Mouse (Mus musculus) midbrain, embryonic 14.5 days (tissue): ENCODE measurements at regions not wholly inside any gene's neighbourhood (a gene's known extent, or its start where the extent isn't known, plus 50 kb on each side); places are given as distances from the start of the nearest gene placed in this dataset.
A peak's percentile ranks its signal among the peaks of the same experiment; 100 is the strongest.

Source experiments
- ATAC-seq: fragments of 200-750 bp; cut with Nextera tagmentation; 2 replicates; pipeline ENCODE4 v1.8.0; 2017; ENCODE audit warnings: moderate number of reproducible peaks, moderate library complexity; ENCODE audit not compliant: low FRiP score, low TSS enrichment
- DNase-seq: peaks from one replicate; pipeline ENCODE4 v3.0.0-alpha.2; 2015
- H3K27ac ChIP-seq: fragments of 300-500 bp; sonication (generic); replicated peaks from 2 replicates; pipeline ENCODE4 v1.5.1; 2014; ENCODE audit warnings: mild to moderate bottlenecking, low read depth, low read length, moderate library complexity
- H3K27me3 ChIP-seq: fragments of 300-500 bp; sonication (generic); 2 replicates; pipeline ENCODE4 v1.6.1; 2014; ENCODE audit warnings: low read length, control low read depth, mixed read lengths; ENCODE audit not compliant: control insufficient read depth, insufficient read depth
- H3K36me3 ChIP-seq: fragments of 300-500 bp; sonication (generic); 2 replicates; pipeline ENCODE4 v1.6.1; 2014; ENCODE audit warnings: low read length, control low read depth; ENCODE audit not compliant: control insufficient read depth, insufficient read depth
- H3K4me1 ChIP-seq: fragments of 300-500 bp; sonication (generic); 2 replicates; pipeline ENCODE4 v1.6.1; 2014; ENCODE audit warnings: mild to moderate bottlenecking, antibody characterized with exemption, low read length, control low read depth; ENCODE audit not compliant: control insufficient read depth, insufficient read depth
- H3K4me2 ChIP-seq: fragments of 300-500 bp; sonication (generic); 2 replicates; pipeline ENCODE4 v1.6.1; 2014; ENCODE audit warnings: mild to moderate bottlenecking, low read length, moderate library complexity
- H3K4me3 ChIP-seq: fragments of 300-500 bp; sonication (generic); replicated peaks from 2 replicates; pipeline ENCODE4 v1.5.1; 2014; ENCODE audit warnings: low read depth, low read length
- H3K9ac ChIP-seq: fragments of 300-500 bp; sonication (generic); replicated peaks from 2 replicates; pipeline ENCODE4 v1.6.1; 2014; ENCODE audit warnings: mild to moderate bottlenecking, low read length, moderate library complexity
- H3K9me3 ChIP-seq: fragments of 300-500 bp; sonication (generic); 2 replicates; pipeline ENCODE4 v1.6.1; 2016; ENCODE audit warnings: low read length, control low read depth, mixed read lengths; ENCODE audit not compliant: control insufficient read depth
- WGBS: fragments of 180-500 bp; shearing (Covaris S2); extraction: QIAGEN DNeasy Blood & Tissue Kit; methylation state at CpG from one replicate; pipeline ENCODE4 v1.1.7; 2014; 5-methylcytosine and 5-hydroxymethylcytosine counted together

DNA sequence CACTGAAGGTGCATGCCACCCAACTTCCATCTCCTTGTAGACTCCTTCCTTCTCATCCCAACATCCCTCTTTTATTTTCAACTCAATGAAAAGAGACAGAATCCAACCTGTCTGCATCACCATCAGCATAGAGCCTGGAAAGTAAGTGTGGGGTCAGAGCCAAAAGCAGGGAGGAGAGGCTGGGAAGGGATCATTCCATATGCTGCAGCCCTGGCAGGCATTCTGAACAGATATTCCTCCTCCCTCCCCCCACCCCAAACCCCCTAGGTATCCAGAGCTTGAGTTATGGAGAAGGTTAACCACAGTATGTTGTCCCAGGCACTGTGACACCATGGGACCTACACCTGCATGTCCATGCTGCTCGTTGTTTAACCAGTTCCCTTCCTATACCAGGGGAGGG is 162.5 kb downstream of the Trim29 start:
- DNase-seq = no peak
- Histone ChIP-seq H3K4me3 (no peak overlapping the region), H3K4me2 (no peak overlapping the region), H3K4me1 (peaks cover 8% of the 10 kb centered on the region), H3K27ac (no peak overlapping the region), H3K9ac (no peak overlapping the region), H3K9me3 (no peaks in the 10 kb centered on the region), H3K36me3 (no peaks in the 10 kb centered on the region), H3K27me3 (no peaks in the 10 kb centered on the region)
- 65% methylated on average over 1 of the region's 1 CpGs for WGBS
- no peak for ATAC-seq

DNA sequence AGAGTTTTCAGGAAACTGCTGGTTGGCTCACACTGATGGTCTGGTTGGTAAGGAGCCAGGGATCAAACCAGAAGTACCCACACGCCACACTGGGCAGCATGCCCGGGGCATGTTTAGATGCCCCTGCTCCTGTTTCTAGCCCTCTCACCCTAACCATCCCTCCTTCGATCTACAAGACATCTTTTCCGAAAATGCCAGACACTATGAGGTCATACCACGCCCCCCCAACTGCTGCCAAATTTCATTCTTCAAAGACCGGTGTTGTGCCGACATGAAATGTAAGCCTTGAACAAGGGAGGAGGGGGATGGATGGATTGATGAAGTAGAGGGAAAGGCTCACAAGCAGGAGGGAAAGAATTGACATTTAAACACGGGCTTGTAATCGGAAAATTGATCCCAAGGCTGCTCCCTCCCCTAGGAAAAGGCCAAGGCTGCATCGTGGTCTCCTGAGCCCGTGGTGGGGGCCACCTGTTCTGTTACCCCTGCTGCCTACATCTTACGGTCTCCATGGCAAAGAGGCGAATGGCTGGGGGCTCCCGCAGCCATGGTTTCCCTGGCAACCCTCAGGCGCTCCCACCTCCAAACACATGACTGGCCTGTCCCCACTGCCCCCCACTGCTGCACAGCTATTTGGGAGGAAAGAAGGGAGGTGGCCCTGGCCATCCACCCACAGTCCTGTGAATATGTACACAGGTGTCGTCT is 163.1 kb downstream of the Trim29 start:
- WGBS = 48% methylated on average over 16 of the region's 16 CpGs
- Histone ChIP-seq H3K9me3 (no peaks in the 10 kb centered on the region), H3K4me1 (peaks cover 8% of the 10 kb centered on the region), H3K9ac (no peak overlapping the region), H3K4me2 (no peak overlapping the region), H3K4me3 (no peak overlapping the region), H3K27ac (no peak overlapping the region), H3K36me3 (no peaks in the 10 kb centered on the region), H3K27me3 (no peaks in the 10 kb centered on the region)
- DNase-seq (no peak), ATAC-seq (no peak)

DNA sequence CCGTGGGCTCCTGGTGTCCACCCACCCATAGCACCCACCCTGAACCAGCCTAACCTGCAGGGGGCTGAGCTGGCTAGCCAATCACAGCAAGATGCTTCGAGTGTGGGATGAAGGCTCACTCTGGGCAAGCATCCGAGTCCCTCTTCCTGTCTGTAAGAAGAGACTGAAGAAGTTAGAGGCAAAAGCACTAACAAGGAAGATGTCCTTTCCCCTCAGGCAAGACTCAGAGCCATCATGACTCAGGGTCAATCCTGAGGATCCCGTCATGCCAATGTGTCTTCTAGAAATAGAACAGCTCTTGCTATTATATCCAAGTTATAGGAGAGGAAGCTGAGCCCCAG is 163.6 kb downstream of the Trim29 start:
- Histone ChIP-seq H3K4me3 (no peak overlapping the region), H3K9ac (no peak overlapping the region), H3K36me3 (no peaks in the 10 kb centered on the region), H3K9me3 (no peaks in the 10 kb centered on the region), H3K27ac (no peak overlapping the region), H3K4me2 (no peak overlapping the region), H3K4me1 (peaks cover 8% of the 10 kb centered on the region), H3K27me3 (no peaks in the 10 kb centered on the region)
- no peak for ATAC-seq
- 60% methylated on average over 4 of the region's 4 CpGs for WGBS
- no peak for DNase-seq

DNA sequence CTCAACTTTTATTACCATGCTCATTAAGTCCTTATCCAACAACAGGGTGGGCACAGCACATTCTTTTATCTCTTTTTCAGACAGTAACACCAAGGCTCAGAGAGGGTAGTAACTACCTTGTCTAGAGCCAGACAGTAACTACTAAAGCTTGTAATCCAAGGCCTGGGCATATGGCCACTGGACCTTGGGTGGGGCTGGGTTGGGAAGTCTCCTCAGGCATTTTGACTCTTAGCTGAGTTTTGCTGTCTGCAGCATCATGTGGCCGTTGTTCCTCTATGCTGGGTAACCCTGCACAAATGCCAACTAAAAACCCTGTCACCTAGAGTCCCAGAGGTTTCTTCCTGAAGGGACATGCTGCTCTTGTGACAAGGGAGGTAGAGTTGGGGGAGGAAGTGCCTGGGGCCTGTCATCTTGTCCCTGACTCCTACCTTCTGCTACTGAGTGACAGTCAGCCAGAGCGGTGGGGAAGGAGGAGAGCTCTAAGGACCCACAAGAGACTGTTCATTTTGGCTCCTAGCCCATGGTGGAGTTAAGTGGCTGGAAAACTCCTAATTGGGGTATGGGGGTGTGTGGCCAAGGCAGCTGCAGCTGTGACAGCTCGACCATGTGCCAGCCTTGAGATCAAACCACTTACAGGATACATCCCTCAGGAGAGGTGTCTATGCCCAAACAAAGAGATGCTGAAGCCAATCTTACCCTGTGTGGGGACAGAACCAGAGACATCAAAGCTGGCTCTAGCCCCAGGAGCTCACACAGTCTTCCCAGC is 170.4 kb downstream of the Trim29 start:
- Histone ChIP-seq H3K9ac (no peak overlapping the region), H3K36me3 (no peaks in the 10 kb centered on the region), H3K27ac (no peak overlapping the region), H3K4me3 (no peak overlapping the region), H3K9me3 (0 out of 2 replicates have a peak, but pooled peaks cover 2% of the 10 kb centered on the region), H3K4me1 (no peaks in the 10 kb centered on the region), H3K4me2 (no peak overlapping the region), H3K27me3 (no peaks in the 10 kb centered on the region)
- DNase-seq = peak; percentile 53
- peak; percentile 27; the same call in 1 of the 2 replicates for ATAC-seq
- 61% methylated on average over 3 of the region's 3 CpGs for WGBS

DNA sequence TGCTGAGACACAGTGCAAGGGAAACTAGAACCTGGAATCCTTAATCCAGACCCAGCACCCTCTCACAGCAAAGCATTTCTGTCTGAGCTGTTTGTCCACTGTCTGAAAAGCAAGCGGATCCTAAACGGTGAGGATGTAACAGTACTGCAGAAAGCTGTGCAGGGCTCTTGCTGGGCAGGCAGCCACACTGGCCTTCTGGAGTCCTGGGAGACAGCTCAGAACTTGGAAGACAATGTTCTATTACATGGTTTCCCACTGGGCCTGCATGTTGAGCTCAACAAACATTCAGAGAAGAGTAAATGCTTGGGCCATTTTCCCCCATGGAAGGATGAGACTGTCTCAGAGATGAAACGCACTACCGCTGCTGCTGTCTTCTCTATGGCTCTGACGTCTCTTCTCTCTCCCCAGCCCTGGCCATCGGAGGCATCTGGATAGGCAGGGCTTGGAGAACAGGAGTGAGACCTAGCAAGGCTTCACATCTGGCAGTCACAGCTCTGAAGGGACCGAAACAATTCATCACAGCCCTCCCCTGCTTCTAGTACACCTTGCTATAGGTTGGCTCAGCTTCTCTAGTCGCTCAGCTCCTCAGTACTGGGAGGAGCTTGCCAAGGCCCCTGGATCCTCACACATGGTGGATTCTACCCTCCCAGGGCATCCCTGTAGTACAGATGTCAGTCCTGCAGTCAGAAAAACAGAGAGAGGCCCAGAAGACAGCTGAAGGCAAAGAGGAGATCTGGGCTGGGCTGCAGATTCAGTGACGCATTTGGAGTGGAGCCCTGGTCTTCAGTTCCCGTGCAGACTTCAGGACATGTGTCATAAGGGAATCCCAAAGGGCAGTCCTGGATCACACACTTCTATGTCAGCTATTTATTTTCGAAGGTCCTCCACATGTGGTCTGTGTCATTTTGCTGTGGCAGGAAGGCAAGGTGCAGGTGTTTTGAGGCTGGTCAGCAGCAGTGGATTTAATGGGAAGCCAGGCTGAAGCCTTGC is 171.7 kb downstream of the Trim29 start:
- Histone ChIP-seq H3K4me2 (no peak overlapping the region), H3K9me3 (0 out of 2 replicates have a peak, but pooled peaks cover 2% of the 10 kb centered on the region), H3K4me3 (no peak overlapping the region), H3K27me3 (no peaks in the 10 kb centered on the region), H3K27ac (no peak overlapping the region), H3K9ac (no peak overlapping the region), H3K4me1 (no peaks in the 10 kb centered on the region), H3K36me3 (no peaks in the 10 kb centered on the region)
- no peak for ATAC-seq
- no peak for DNase-seq
- WGBS = 79% methylated on average over 11 of the region's 11 CpGs

DNA sequence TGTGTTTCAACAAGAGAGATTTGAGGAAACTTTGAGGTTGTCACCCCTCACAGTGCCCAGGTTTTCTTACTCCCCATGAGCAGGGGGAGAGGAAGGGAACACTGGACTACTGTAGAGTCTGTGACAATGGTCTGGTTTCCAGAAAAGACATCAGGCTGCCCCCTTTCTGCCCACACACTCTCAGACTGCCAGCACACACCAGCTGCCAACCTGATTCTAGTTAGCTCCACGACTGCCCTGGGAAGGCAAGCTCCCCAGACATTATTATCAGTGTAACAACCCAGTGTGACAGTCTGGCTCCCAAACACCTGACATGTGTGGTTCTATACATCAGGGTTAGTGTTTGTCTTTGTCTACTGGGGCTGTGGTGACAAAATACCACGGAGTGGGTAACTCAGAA is 172.5 kb downstream of the Trim29 start:
- ATAC-seq = no peak
- H3K27me3 ChIP-seq = no peaks in the 10 kb centered on the region
- no peak for DNase-seq
- no peaks in the 10 kb centered on the region for H3K4me1 ChIP-seq
- no peak overlapping the region for H3K4me2 ChIP-seq
- 84% methylated on average over 2 of the region's 2 CpGs for WGBS
- no peaks in the 10 kb centered on the region for H3K36me3 ChIP-seq
- H3K4me3 ChIP-seq = no peak overlapping the region
- 0 out of 2 replicates have a peak, but pooled peaks cover 2% of the 10 kb centered on the region for H3K9me3 ChIP-seq
- no peak overlapping the region for H3K27ac ChIP-seq
- no peak overlapping the region for H3K9ac ChIP-seq

DNA sequence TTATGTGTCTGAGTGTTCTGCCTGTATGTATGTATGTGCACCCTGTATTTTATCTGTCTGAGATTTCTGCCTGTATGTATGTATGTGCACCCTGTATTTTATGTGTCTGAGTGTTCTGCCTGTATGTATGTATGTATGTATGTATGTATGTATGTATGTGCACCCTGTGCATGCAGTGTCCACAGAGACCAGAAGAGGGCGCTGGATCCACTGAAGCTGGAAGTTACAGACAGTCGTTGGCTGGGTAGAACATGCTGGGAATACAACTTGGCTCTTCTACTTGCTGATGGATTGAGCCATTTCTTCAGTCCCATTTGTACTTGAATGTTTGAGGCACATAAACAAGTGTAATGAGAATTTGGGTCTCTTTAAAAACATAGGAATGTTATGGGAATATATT is 173.3 kb downstream of the Trim29 start:
- Histone ChIP-seq H3K27ac (no peak overlapping the region), H3K9me3 (0 out of 2 replicates have a peak, but pooled peaks cover 2% of the 10 kb centered on the region), H3K9ac (no peak overlapping the region), H3K36me3 (no peaks in the 10 kb centered on the region), H3K4me2 (no peak overlapping the region), H3K4me1 (no peaks in the 10 kb centered on the region), H3K4me3 (no peak overlapping the region), H3K27me3 (no peaks in the 10 kb centered on the region)
- ATAC-seq = no peak
- no peak for DNase-seq
- 90% methylated on average over 2 of the region's 2 CpGs for WGBS

DNA sequence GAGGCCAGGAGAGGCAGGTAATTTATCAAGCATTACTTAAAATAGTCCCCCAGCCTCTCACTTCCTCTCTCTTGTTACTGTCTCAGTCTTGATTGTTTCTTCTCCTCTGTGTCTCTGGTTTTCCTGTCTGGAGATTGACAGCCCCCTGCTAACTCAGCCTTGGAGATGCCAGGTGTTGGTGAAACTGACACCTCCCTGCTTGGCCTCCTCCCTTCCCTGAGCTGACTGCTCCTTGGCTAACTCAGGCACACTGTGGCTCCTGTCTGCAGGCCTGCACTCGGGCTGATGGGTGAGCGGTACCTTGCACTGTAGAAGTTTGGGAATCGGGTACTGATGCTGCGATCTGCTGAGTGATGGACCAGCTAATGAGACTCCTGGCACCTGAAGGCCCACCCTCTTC is 176.1 kb downstream of the Trim29 start:
- ATAC-seq (no peak), DNase-seq (no peak)
- no peaks in the 10 kb centered on the region for H3K27me3 ChIP-seq
- 81% methylated on average over 4 of the region's 4 CpGs for WGBS
- H3K4me2 ChIP-seq = no peak overlapping the region
- H3K27ac ChIP-seq = no peak overlapping the region
- 0 out of 2 replicates have a peak, but pooled peaks cover 2% of the 10 kb centered on the region for H3K9me3 ChIP-seq
- no peak overlapping the region for H3K4me3 ChIP-seq
- peaks cover 9% of the 10 kb centered on the region; the same call in 1 of the 2 replicates for H3K4me1 ChIP-seq
- H3K9ac ChIP-seq = no peak overlapping the region
- H3K36me3 ChIP-seq = no peaks in the 10 kb centered on the region
